ENCODE assay signal across 9 mouse cellular contexts in genomic region chr5:136810539-136811374, GRCm38 (mm10).
DNase-seq lines count a peak whose midpoint lies in the region; ATAC-seq lines count a peak whose summit lies in the region.
"Had no signal": no experiment of that assay in that cellular context is flagged by ENCODE, and none has a peak within 500 bp of the region (broad histone marks: within the 10 kb centered on the region; RNA-seq: fewer than 3 reads in every experiment).

No protein-coding gene starts in this region.

- H3K4me1 ChIP-seq in heart, embryonic 14.5 days (ENCODE audit: control insufficient read depth in 2 of 2, insufficient read depth in 2 of 2, low read length in 2 of 2), result peaks cover 15 to 21% of the 10 kb centered on the region in 2 experiments
- peaks cover 9% of the 10 kb centered on the region; the same call in 1 of the 2 replicates for H3K4me1 ChIP-seq in hindbrain, embryonic 12.5 days
- H3K4me1 ChIP-seq in midbrain, embryonic 11.5 days (ENCODE audit: control insufficient read depth, insufficient read depth, low read length), result no peaks in the 10 kb centered on the region

- no peaks in the 10 kb centered on the region for H3K27me3 ChIP-seq in heart, embryonic 14.5 days (ENCODE audit: control insufficient read depth, insufficient read depth, low read length)
- no peaks in the 10 kb centered on the region for H3K27me3 ChIP-seq in hindbrain, embryonic 12.5 days
- no peaks in the 10 kb centered on the region for H3K27me3 ChIP-seq in midbrain, embryonic 11.5 days (ENCODE audit: control insufficient read depth, insufficient read depth, low read length)

- H3K36me3 ChIP-seq in heart, embryonic 14.5 days (ENCODE audit: control insufficient read depth, insufficient read depth, low read length), result no peaks in the 10 kb centered on the region
- H3K36me3 ChIP-seq in hindbrain, embryonic 12.5 days, result no peaks in the 10 kb centered on the region
- H3K36me3 ChIP-seq in midbrain, embryonic 11.5 days (ENCODE audit: control insufficient read depth, insufficient read depth, low read length), result no peaks in the 10 kb centered on the region

- H3K9ac ChIP-seq in heart, embryonic 14.5 days (ENCODE audit: low read length), result peak overlapping the region; percentile 48
- H3K9ac ChIP-seq in hindbrain, embryonic 12.5 days, result no peak overlapping the region
- H3K9ac ChIP-seq in midbrain, embryonic 11.5 days (ENCODE audit: low read length), result no peak overlapping the region

- WGBS in heart, embryonic 14.5 days, result 41% methylated on average over 30 of the region's 30 CpGs
- WGBS in hindbrain, embryonic 12.5 days, result 60% methylated on average over 30 of the region's 30 CpGs
- WGBS in midbrain, embryonic 11.5 days, result 76% methylated on average over 30 of the region's 30 CpGs

- no peak for ATAC-seq in heart, embryonic 14.5 days (ENCODE audit: insufficient number of reproducible peaks, insufficient read depth, low FRiP score, low read depth)
- ATAC-seq in hindbrain, embryonic 12.5 days (ENCODE audit: low FRiP score), result no peak
- no peak for ATAC-seq in midbrain, embryonic 11.5 days (ENCODE audit: low FRiP score)
- no peak for ATAC-seq in frontal cortex, adult (ENCODE audit: low TSS enrichment)
- no peak for ATAC-seq in megakaryocyte, adult 5-6 weeks (ENCODE audit: poor library complexity, severe bottlenecking)

- H3K4me3 ChIP-seq in heart, embryonic 14.5 days (ENCODE audit: control insufficient read depth in 1 of 2, insufficient read depth in 1 of 2, low read depth in 1 of 2, low read length in 2 of 2), result peak overlapping the region; percentile 20 to 23
- no peak overlapping the region for H3K4me3 ChIP-seq in hindbrain, embryonic 12.5 days
- no peak overlapping the region for H3K4me3 ChIP-seq in midbrain, embryonic 11.5 days (ENCODE audit: low read depth, low read length)
- H3K4me3 ChIP-seq: erythroblast, embryonic 14.5 days had no signal

- peaks cover 5% of the 10 kb centered on the region for H3K9me3 ChIP-seq in heart, embryonic 14.5 days (ENCODE audit: control insufficient read depth, low read length)
- no peaks in the 10 kb centered on the region; the same call in 1 of the 2 replicates for H3K9me3 ChIP-seq in hindbrain, embryonic 12.5 days (replicated peaks)
- no peaks in the 10 kb centered on the region for H3K9me3 ChIP-seq in midbrain, embryonic 11.5 days (ENCODE audit: control insufficient read depth, low read length)

- peak overlapping the region; percentile 62 for H3K4me2 ChIP-seq in heart, embryonic 14.5 days (ENCODE audit: low read length)
- no peak overlapping the region; the same call in 1 of the 2 replicates for H3K4me2 ChIP-seq in hindbrain, embryonic 12.5 days (replicated peaks)
- no peak overlapping the region for H3K4me2 ChIP-seq in midbrain, embryonic 11.5 days

- DNase-seq in heart, adult 11 months, result no peak
- peak; percentile 62 for DNase-seq in embryo, embryonic 11.5 days (ENCODE audit: low read depth, low spot score)
- peak; percentile 76 for DNase-seq in midbrain, embryonic 11.5 days (ENCODE audit: low spot score, missing footprints)
- no peak for DNase-seq in adrenal gland, adult 8-10 months

- peak overlapping the region; percentile 59 to 76 for H3K27ac ChIP-seq in heart, embryonic 14.5 days (replicated peaks in 1 of 2; ENCODE audit: control insufficient read depth in 1 of 2, insufficient read depth in 1 of 2, low read depth in 2 of 2, low read length in 2 of 2)
- H3K27ac ChIP-seq in hindbrain, embryonic 12.5 days, result peak overlapping the region; percentile 60; the same call in 1 of the 2 replicates
- H3K27ac ChIP-seq in midbrain, embryonic 11.5 days (ENCODE audit: low read depth, low read length), result no peak overlapping the region

Comparison
In these comparisons a context has a peak if more than half of its experiments do, and no peak if none do; other contexts are left out.
1. H3K4me3 ChIP-seq: peak in heart, embryonic 14.5 days (2 of 2); none in hindbrain, embryonic 12.5 days (single experiment) and midbrain, embryonic 11.5 days (single experiment).
2. DNase-seq: peak in embryo, embryonic 11.5 days (single experiment) and midbrain, embryonic 11.5 days (single experiment); none in heart, adult 11 months (single experiment) and adrenal gland, adult 8-10 months (single experiment).